7 mouse cellular contexts compared by ENCODE assay signal in the genomic region with DNA sequence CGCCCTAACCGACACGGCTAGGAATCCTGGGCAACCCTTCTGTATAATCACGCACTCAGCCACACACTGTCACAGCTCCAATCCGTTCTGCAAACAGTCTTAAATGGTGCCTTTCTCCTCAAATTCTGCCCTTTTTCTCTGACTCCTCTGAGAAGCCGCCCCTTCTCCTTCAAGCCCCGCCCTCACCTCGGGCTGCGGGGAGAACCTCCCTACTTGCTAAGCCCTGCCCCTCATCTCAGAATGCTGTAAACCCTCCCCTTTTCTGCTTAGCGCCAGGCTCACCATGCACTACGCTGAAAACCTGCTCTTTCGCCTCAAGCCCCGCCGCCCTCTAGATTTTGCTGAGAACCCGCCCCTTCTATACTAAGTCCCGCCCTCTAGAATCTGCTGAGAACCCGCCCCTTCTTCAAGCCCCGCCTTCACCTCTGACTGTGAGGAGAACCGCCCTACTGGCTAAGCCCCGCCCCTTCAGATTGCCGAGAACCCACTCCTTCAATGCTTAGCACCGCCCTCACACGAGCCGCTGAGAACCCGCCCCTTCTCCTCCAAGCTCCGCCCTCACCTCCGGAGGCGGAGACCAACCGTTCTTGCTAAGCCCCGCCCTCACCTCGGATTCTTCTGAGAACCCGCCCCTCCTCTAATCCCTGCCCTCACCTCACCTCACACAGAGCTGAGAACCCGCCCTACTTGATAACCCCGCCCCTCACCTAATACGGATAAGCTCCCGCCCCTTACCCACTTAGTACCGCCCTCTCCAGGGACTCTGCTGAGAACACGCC. TPM values are rescaled to one million over a fixed set of nuclear protein-coding genes. Genes with fewer than 3 reads are reported as not detected.
DNase-seq lines count a peak whose midpoint lies in the region; ATAC-seq lines count a peak whose summit lies in the region.

No protein-coding gene starts in this region.

- peak overlapping the region; percentile 61 for H3K4me2 ChIP-seq in intestine, embryonic 15.5 days (replicated peaks)

- DNase-seq in adrenal gland, adult 2 months, result peak; percentile 99
- DNase-seq in embryo, embryonic 11.5 days (ENCODE audit: low read depth, low spot score), result peak; percentile 94
- peak; percentile 95 to 96 for DNase-seq in gastrocnemius, postnatal 36 days
- peak; percentile 96 to 100 for DNase-seq in left cerebral cortex, postnatal 25 days (ENCODE audit: low spot score in 2 of 2)
- peak; percentile 98 for DNase-seq in midbrain, embryonic 10.5 days (ENCODE audit: low spot score)
- DNase-seq in right cerebral cortex, postnatal 4 days, result peak; percentile 95

- H3K27me3 ChIP-seq in intestine, embryonic 15.5 days (replicated peaks), result no peaks in the 10 kb centered on the region
- H3K27me3 ChIP-seq in midbrain, embryonic 10.5 days (ENCODE audit: low read depth, poor library complexity, severe bottlenecking), result no peaks in the 10 kb centered on the region

- no peaks in the 10 kb centered on the region for H3K36me3 ChIP-seq in intestine, embryonic 15.5 days
- no peaks in the 10 kb centered on the region for H3K36me3 ChIP-seq in midbrain, embryonic 10.5 days

- H3K27ac ChIP-seq in intestine, embryonic 15.5 days, result peak overlapping the region; percentile 77
- H3K27ac ChIP-seq in midbrain, embryonic 10.5 days (replicated peaks), result peak overlapping the region; percentile 87

- H3K4me3 ChIP-seq in intestine, embryonic 15.5 days (replicated peaks), result peak overlapping the region; percentile 40
- peak overlapping the region; percentile 63 for H3K4me3 ChIP-seq in midbrain, embryonic 10.5 days

- H3K4me1 ChIP-seq in intestine, embryonic 15.5 days (replicated peaks), result 0 out of 2 replicates have a peak, but pooled peaks cover 6% of the 10 kb centered on the region
- H3K4me1 ChIP-seq in midbrain, embryonic 10.5 days, result peaks cover 20% of the 10 kb centered on the region

- H3K9me3 ChIP-seq in intestine, embryonic 15.5 days, result no peaks in the 10 kb centered on the region
- H3K9me3 ChIP-seq in midbrain, embryonic 10.5 days (replicated peaks), result 0 out of 2 replicates have a peak, but pooled peaks cover 5% of the 10 kb centered on the region

- peak overlapping the region; percentile 48 for H3K9ac ChIP-seq in intestine, embryonic 15.5 days

- intact Hi-C loops in gastrocnemius, postnatal 36 days (cut with DNase I), result no loop called here
- intact Hi-C loops in left cerebral cortex, postnatal 25 days (cut with DNase I), result loop anchor here (2.0 to 10.0 kb wide), 5 partner anchors 20 to 935 kb away; partner anchors contain the start of genes Gm3854, Zfp28 and Zim1

- under 1% methylated on average over 38 of the region's 38 CpGs for WGBS in intestine, embryonic 15.5 days
- WGBS in midbrain, embryonic 10.5 days, result under 1% methylated on average over 37 of the region's 38 CpGs

- ATAC-seq in intestine, embryonic 15.5 days, result peak; percentile 94

RNA-seq across cellular contexts. Expression of gene Zfp78, which starts 0.6 kb away (rescaled TPM):
- total RNA-seq in adrenal gland, adult 2 months (2021), result 1 to 10 TPM; 1.9 to 3.0 TPM
- 0.02 and 0.20 TPM in 2 replicates for polyA plus RNA-seq in adrenal gland, adult 2 months (2012; rRNA removed)
- total RNA-seq in gastrocnemius, postnatal 36 days (2021), result 1 to 10 TPM; 1.4 to 2.2 TPM
- 2.0 and 2.3 TPM in 2 replicates for polyA plus RNA-seq in intestine, embryonic 15.5 days (2015; fragmentation: Nextera tagmentation; extraction: Ambion mirVana)
- 1 to 10 TPM; 3.9 to 4.6 TPM for total RNA-seq in left cerebral cortex, postnatal 25 days (2021)
- polyA plus RNA-seq in midbrain, embryonic 10.5 days (2016; fragmentation: Nextera tagmentation; extraction: Ambion mirVana), result 1.8 and 2.7 TPM in 2 replicates

RNA-seq across cellular contexts. Expression of gene Gm3854, which starts 18.9 kb away (rescaled TPM):
- total RNA-seq in adrenal gland, adult 2 months (2021), result 1 to 10 TPM in 1 of 2 experiments, under 1 TPM in 1; 0.58 to 1.0 TPM
- 0.06 TPM in 1 of 2 replicates, not detected in the other for polyA plus RNA-seq in adrenal gland, adult 2 months (2012; rRNA removed)
- under 1 TPM; 0.18 to 0.32 TPM for total RNA-seq in gastrocnemius, postnatal 36 days (2021)
- polyA plus RNA-seq in intestine, embryonic 15.5 days (2015; fragmentation: Nextera tagmentation; extraction: Ambion mirVana), result 0.85 and 1.3 TPM in 2 replicates
- 1 to 10 TPM; 5.2 to 7.3 TPM for total RNA-seq in left cerebral cortex, postnatal 25 days (2021)
- polyA plus RNA-seq in midbrain, embryonic 10.5 days (2016; fragmentation: Nextera tagmentation; extraction: Ambion mirVana), result 2.9 and 3.9 TPM in 2 replicates

RNA-seq across cellular contexts. Expression of gene Zfp28, which starts 20.6 kb away (rescaled TPM):
- total RNA-seq in adrenal gland, adult 2 months (2021), result 1 to 10 TPM; 1.4 to 2.5 TPM
- polyA plus RNA-seq in adrenal gland, adult 2 months (2012; rRNA removed), result 1.1 and 1.3 TPM in 2 replicates
- 1 to 10 TPM in 1 of 2 experiments, under 1 TPM in 1; 0.77 to 1.2 TPM for total RNA-seq in gastrocnemius, postnatal 36 days (2021)
- polyA plus RNA-seq in intestine, embryonic 15.5 days (2015; fragmentation: Nextera tagmentation; extraction: Ambion mirVana), result 7.8 and 8.2 TPM in 2 replicates
- total RNA-seq in left cerebral cortex, postnatal 25 days (2021), result 1 to 10 TPM; 6.3 to 6.4 TPM
- polyA plus RNA-seq in midbrain, embryonic 10.5 days (2016; fragmentation: Nextera tagmentation; extraction: Ambion mirVana), result 10.2 and 12.7 TPM in 2 replicates

RNA-seq across cellular contexts. Expression of gene Zfp583, which starts 31.4 kb away (rescaled TPM):
- 1 to 10 TPM; 2.5 to 3.5 TPM for total RNA-seq in adrenal gland, adult 2 months (2021)
- 0.52 and 1.5 TPM in 2 replicates for polyA plus RNA-seq in adrenal gland, adult 2 months (2012; rRNA removed)
- under 1 TPM; 0.46 to 0.49 TPM for total RNA-seq in gastrocnemius, postnatal 36 days (2021)
- polyA plus RNA-seq in intestine, embryonic 15.5 days (2015; fragmentation: Nextera tagmentation; extraction: Ambion mirVana), result 4.5 and 4.9 TPM in 2 replicates
- 10 to 100 TPM; 10.8 to 12.4 TPM for total RNA-seq in left cerebral cortex, postnatal 25 days (2021)
- 5.2 and 8.0 TPM in 2 replicates for polyA plus RNA-seq in midbrain, embryonic 10.5 days (2016; fragmentation: Nextera tagmentation; extraction: Ambion mirVana)

RNA-seq across cellular contexts. Expression of gene Smim17, which starts 36.1 kb away (rescaled TPM):
- under 1 TPM; 0.37 to 0.97 TPM for total RNA-seq in adrenal gland, adult 2 months (2021)
- polyA plus RNA-seq in adrenal gland, adult 2 months (2012; rRNA removed), result 0.03 TPM in 2 replicates
- total RNA-seq in gastrocnemius, postnatal 36 days (2021), result under 1 TPM in 1 of 2 experiments, not detected in 1; 0.32 TPM
- polyA plus RNA-seq in intestine, embryonic 15.5 days (2015; fragmentation: Nextera tagmentation; extraction: Ambion mirVana), result 0.15 and 0.20 TPM in 2 replicates
- total RNA-seq in left cerebral cortex, postnatal 25 days (2021), result 10 to 100 TPM; 15.8 to 17.0 TPM
- polyA plus RNA-seq in midbrain, embryonic 10.5 days (2016; fragmentation: Nextera tagmentation; extraction: Ambion mirVana), result 0.48 and 0.91 TPM in 2 replicates

Comparison
In these comparisons a context has a peak if more than half of its experiments do, and no peak if none do; other contexts are left out.
1. Peak in every context shown above with its lines: DNase-seq, ATAC-seq, H3K4me3 ChIP-seq and H3K27ac ChIP-seq.